Mouse (Mus musculus) hematopoietic multipotent progenitor cell, adult 10-12 weeks (in vitro differentiated cells): ENCODE measurements around the gene Sfrp2. TPM values are rescaled to one million over a fixed set of nuclear protein-coding genes. Genes with fewer than 3 reads are reported as not detected.

Source experiments
- polyA plus RNA-seq: library from polyadenylated mRNA; stranded (reverse); fragments of >175 nt; gene quantifications from 2 replicates; pipeline ENCODE4 v1.2.3, GENCODE M21; 2012; ENCODE audit warnings: low replicate concordance

Sfrp2 gene
- polyA plus RNA-seq = not detected in 2 replicates

GRCm38 (mm10) chr3:83765871-83766725 lies at the start of gene Sfrp2:
Gene Sfrp2 (plus strand): TSS chr3:83766321.

Other genes with a start within 250 kb of the Sfrp2 start
- gene Tlr2, start 75.4 kb downstream of the Sfrp2 start, polyA plus RNA-seq = 1.6 and 1.7 TPM in 2 replicates